Mouse (Mus musculus) C2C12 (cell line): ENCODE data around the gene Tmcc2. TPM values are rescaled to one million over a fixed set of nuclear protein-coding genes. Genes with fewer than 3 reads are reported as not detected.

Experiments
- H3K27me3 ChIP-seq: one replicate; pipeline ENCODE4 v1.6.1; 2011; ENCODE audit not compliant: control insufficient read depth, insufficient read depth, insufficient read length
- H3K36me3 ChIP-seq: one replicate; pipeline ENCODE4 v1.6.1; 2011; ENCODE audit not compliant: control insufficient read depth, insufficient read depth
- H3K4me3 ChIP-seq: one replicate; pipeline ENCODE4 v1.5.1; 2011; ENCODE audit warnings: mild to moderate bottlenecking, control low read depth; ENCODE audit not compliant: poor library complexity, insufficient read depth, severe bottlenecking
- H3K79me2 ChIP-seq: one replicate; pipeline ENCODE4 v1.6.1; 2011; ENCODE audit not compliant: control insufficient read depth, insufficient read depth
- H3K79me3 ChIP-seq: one replicate; pipeline ENCODE4 v1.6.1; 2011; ENCODE audit warnings: low read depth, control low read depth
- H3ac ChIP-seq: one replicate; pipeline ENCODE3; 2011; ENCODE audit warnings: low read depth; ENCODE audit not compliant: control insufficient read depth, insufficient read length
- CEBPB ChIP-seq: IDR thresholded peaks from one replicate; pipeline ENCODE4 v1.6.1; 2011; ENCODE audit warnings: low read depth, mild to moderate bottlenecking, control low read depth, moderate library complexity
- CTCF ChIP-seq: IDR thresholded peaks from one replicate; pipeline ENCODE4 v1.5.1; 2011; ENCODE audit not compliant: control insufficient read depth, insufficient read depth, insufficient read length
- FOSL1 ChIP-seq: IDR thresholded peaks from one replicate; pipeline ENCODE4 v1.8.0; 2011; ENCODE audit warnings: mild to moderate bottlenecking, low read length; ENCODE audit not compliant: poor library complexity, insufficient read depth, severe bottlenecking
- MAX ChIP-seq: IDR thresholded peaks from one replicate; pipeline ENCODE4 v1.6.1; 2011; ENCODE audit warnings: mild to moderate bottlenecking, control low read depth
- MYOD1 ChIP-seq: IDR thresholded peaks from one replicate; pipeline ENCODE4 v1.6.1; 2011; ENCODE audit warnings: low read depth; ENCODE audit not compliant: control insufficient read depth, insufficient read length
- MYOG ChIP-seq: IDR thresholded peaks from one replicate; pipeline ENCODE4 v1.6.1; 2011; ENCODE audit not compliant: control insufficient read depth, insufficient read length; ENCODE audit errors: extremely low read depth
- USF1 ChIP-seq: IDR thresholded peaks from one replicate; pipeline ENCODE4 v1.6.1; 2011; ENCODE audit warnings: low read depth, mild to moderate bottlenecking, control low read depth, moderate library complexity
- polyA plus RNA-seq: library from polyadenylated mRNA; unstranded; fragments of >200 nt; fragmentation: generic; extraction: Trizol; gene quantifications from one replicate; pipeline ENCODE4 v1.2.1, GENCODE M21; 2012; ENCODE audit warnings: missing spikeins

Tmcc2 gene
- polyA plus RNA-seq, 1 experiment = 37.3 TPM

GRCm38 (mm10) chr1:132400538-132400937 lies 9.5 kb upstream of the Tmcc2 start:
- no peaks in the 10 kb centered on the region for H3K79me2 ChIP-seq
- no peak overlapping the region for H3ac ChIP-seq
- no peak overlapping the region for H3K4me3 ChIP-seq
- no peak for TF ChIP-seq MYOG
- TF ChIP-seq CEBPB = no peak
- TF ChIP-seq MYOD1 = no peak
- TF ChIP-seq CTCF = no peak
- no peak for TF ChIP-seq MAX
- TF ChIP-seq USF1 = no peak
- no peak for TF ChIP-seq FOSL1
- H3K36me3 ChIP-seq = no peaks in the 10 kb centered on the region
- H3K27me3 ChIP-seq = no peaks in the 10 kb centered on the region
- H3K79me3 ChIP-seq = no peaks in the 10 kb centered on the region

- Histone ChIP-seq H3K27me3 (no peaks in the 10 kb centered on the region), H3ac (no peak overlapping the region), H3K79me2 (no peaks in the 10 kb centered on the region), H3K79me3 (no peaks in the 10 kb centered on the region), H3K4me3 (no peak overlapping the region), H3K36me3 (no peaks in the 10 kb centered on the region)
- no peak for TF ChIP-seq CTCF
Observed at GRCm38 (mm10) chr1:132396705-132397104, 5.6 kb upstream of the Tmcc2 start.

- Histone ChIP-seq H3ac (no peak overlapping the region), H3K4me3 (no peak overlapping the region)
- TF ChIP-seq MYOD1 (no peak), FOSL1 (no peak), CTCF (no peak), MYOG (no peak), MAX (no peak), USF1 (no peak)
Observed at GRCm38 (mm10) chr1:132392872-132393271, 1.8 kb upstream of the Tmcc2 start.

GRCm38 (mm10) chr1:132391580-132392022 lies 520 bp upstream of the Tmcc2 start:
- Histone ChIP-seq H3K27me3 (no peaks in the 10 kb centered on the region), H3ac (peak overlapping the region; percentile 63), H3K36me3 (no peaks in the 10 kb centered on the region), H3K79me3 (peaks cover 7% of the 10 kb centered on the region), H3K4me3 (peak overlapping the region; percentile 53), H3K79me2 (peaks cover 21% of the 10 kb centered on the region)
- no peak for TF ChIP-seq MYOG
- no peak for TF ChIP-seq CEBPB

More at GRCm38 (mm10) chr1:132392872-132393271, 1.8 kb upstream of the Tmcc2 start:
- no peaks in the 10 kb centered on the region for H3K27me3 ChIP-seq
- no peaks in the 10 kb centered on the region for H3K36me3 ChIP-seq
- peaks cover 21% of the 10 kb centered on the region for H3K79me2 ChIP-seq
- H3K79me3 ChIP-seq = peaks cover 5% of the 10 kb centered on the region

- Histone ChIP-seq H3K36me3 (no peaks in the 10 kb centered on the region), H3K27me3 (no peaks in the 10 kb centered on the region), H3K79me2 (peaks cover 25% of the 10 kb centered on the region), H3K4me3 (peak overlapping the region; percentile 53), H3ac (peak overlapping the region; percentile 10), H3K79me3 (peaks cover 7% of the 10 kb centered on the region)
- peak; percentile 52 for TF ChIP-seq CTCF
- peak; percentile 76 for TF ChIP-seq MYOD1
- no peak for TF ChIP-seq CEBPB
- TF ChIP-seq MYOG = no peak
- TF ChIP-seq USF1 = no peak
Observed at GRCm38 (mm10) chr1:132389886-132390585, 1.0 kb downstream of the Tmcc2 start.

GRCm38 (mm10) chr1:132388813-132389803 lies 2.0 kb downstream of the Tmcc2 start:
- Histone ChIP-seq H3K27me3 (no peaks in the 10 kb centered on the region), H3K4me3 (no peak overlapping the region), H3ac (no peak overlapping the region), H3K79me3 (peaks cover 7% of the 10 kb centered on the region), H3K79me2 (peaks cover 25% of the 10 kb centered on the region), H3K36me3 (no peaks in the 10 kb centered on the region)
- TF ChIP-seq USF1 = no peak
- no peak for TF ChIP-seq FOSL1
- TF ChIP-seq MYOD1 = no peak
- TF ChIP-seq MAX = no peak
- no peak for TF ChIP-seq CEBPB
- no peak for TF ChIP-seq MYOG
- TF ChIP-seq CTCF = no peak
